Mouse (Mus musculus) heart, adult 2 months (tissue): Measurements from ENCODE around the gene Myrfl. TPM values are rescaled to one million over a fixed set of nuclear protein-coding genes. Genes with fewer than 3 reads are reported as not detected.

ENCODE experiments used
- DNase-seq, 2 experiments: peaks; one replicate each; pipeline ENCODE4 v3.0.0; 2021
- H3K27ac ChIP-seq: fragments of 200-600 bp; 2 replicates; pipeline ENCODE4 v1.8.1; 2022
- H3K27me3 ChIP-seq: fragments of 200-500 bp; 2 replicates; pipeline ENCODE4 v1.6.1; 2012; ENCODE audit warnings: mild to moderate bottlenecking, low read length, inconsistent platforms, mixed read lengths; ENCODE audit not compliant: control insufficient read depth, insufficient read depth
- H3K36me3 ChIP-seq: fragments of 200-500 bp; 2 replicates; pipeline ENCODE4 v1.6.1; 2012; ENCODE audit warnings: low read length, inconsistent platforms; ENCODE audit not compliant: control insufficient read depth, insufficient read depth
- H3K4me1 ChIP-seq: fragments of 200-500 bp; 2 replicates; pipeline ENCODE4 v1.6.1; 2011; ENCODE audit warnings: low read length; ENCODE audit not compliant: control insufficient read depth, insufficient read depth
- H3K4me3 ChIP-seq: fragments of 200-600 bp; 2 replicates; pipeline ENCODE4 v1.8.1; 2022
- H3K79me2 ChIP-seq: fragments of 200-500 bp; replicated peaks from 2 replicates; pipeline ENCODE4 v1.6.1; 2012; ENCODE audit warnings: mild to moderate bottlenecking, inconsistent platforms, low read length, moderate library complexity, mixed read lengths; ENCODE audit not compliant: control insufficient read depth, insufficient read depth
- H3K9ac ChIP-seq: fragments of 200-500 bp; 2 replicates; pipeline ENCODE4 v1.6.1; 2012; ENCODE audit warnings: low read depth, mild to moderate bottlenecking, control low read depth, inconsistent platforms, low read length, mixed read lengths
- CTCF ChIP-seq: fragments of 200-600 bp; IDR thresholded peaks from 2 replicates; pipeline ENCODE4 v1.8.1; 2022; ENCODE audit warnings: antibody characterized with exemption, mild to moderate bottlenecking, moderate library complexity
- EP300 ChIP-seq: fragments of 200-500 bp; IDR thresholded peaks from 2 replicates; pipeline ENCODE4 v1.6.1; 2011; ENCODE audit warnings: low read depth, low read length, control low read depth; ENCODE audit not compliant: insufficient read depth
- POLR2A ChIP-seq: fragments of 200-500 bp; IDR thresholded peaks from 2 replicates; pipeline ENCODE4 v1.6.1; 2011; ENCODE audit warnings: mild to moderate bottlenecking, low read depth, low read length, control low read depth; ENCODE audit not compliant: insufficient read depth
- WGBS: fragments of 180-500 bp; shearing (Covaris S2); methylation state at CpG from one replicate; pipeline ENCODE4 v1.1.7; 2018; 5-methylcytosine and 5-hydroxymethylcytosine counted together
- intact Hi-C: fragments of 180-260 bp; cut with DNase I; formaldehyde crosslinking; loops from one replicate; pipeline ENCODE4 v1.15.1; 2025
- polyA plus RNA-seq: library from polyadenylated mRNA; depleted of rRNA; stranded (reverse); fragments of >200 nt; gene quantifications from 2 replicates; pipeline ENCODE4 v1.2.3, GENCODE M21; 2012
- total RNA-seq, 2 experiments: library from RNA; stranded (reverse); gene quantifications; 2 replicates each; pipeline ENCODE4 v1.2.3; 2021

Myrfl gene
- total and polyA plus RNA-seq, 3 experiments, result 0.31 to 1.6 (median 1.4) TPM

GRCm38 (mm10) chr10:116741343-116741742 is 155.4 kb downstream of the Myrfl start:
- H3K9ac ChIP-seq, result no peak overlapping the region
- TF ChIP-seq POLR2A (no peak), EP300 (no peak), CTCF (no peak)
- intact Hi-C loops, result no loop called here
- H3K27ac ChIP-seq, result no peak overlapping the region
- H3K36me3 ChIP-seq, result no peaks in the 10 kb centered on the region
- 90% methylated on average over 6 of the region's 6 CpGs for WGBS
- H3K27me3 ChIP-seq, result no peaks in the 10 kb centered on the region
- no peak overlapping the region for H3K4me3 ChIP-seq
- H3K79me2 ChIP-seq, result no peaks in the 10 kb centered on the region
- H3K4me1 ChIP-seq, result peaks cover 11% of the 10 kb centered on the region
- DNase-seq, result no peak

GRCm38 (mm10) chr10:116740073-116740472 is 156.6 kb downstream of the Myrfl start:
- intact Hi-C loops, result no loop called here
- no peak for TF ChIP-seq EP300
- TF ChIP-seq POLR2A, result no peak
- no peak for TF ChIP-seq CTCF
- 17% methylated on average over 7 of the region's 7 CpGs for WGBS
- H3K36me3 ChIP-seq, result no peaks in the 10 kb centered on the region
- H3K4me3 ChIP-seq, result no peak overlapping the region
- H3K27me3 ChIP-seq, result no peaks in the 10 kb centered on the region
- DNase-seq, result peak in 1 of 2 experiments; percentile 18
- no peak overlapping the region for H3K9ac ChIP-seq
- peaks cover 11% of the 10 kb centered on the region for H3K4me1 ChIP-seq
- no peaks in the 10 kb centered on the region for H3K79me2 ChIP-seq
- peak overlapping the region; percentile 50 for H3K27ac ChIP-seq

GRCm38 (mm10) chr10:116738533-116738932 is 158.2 kb downstream of the Myrfl start:
- Histone ChIP-seq H3K27me3 (no peaks in the 10 kb centered on the region), H3K4me3 (no peak overlapping the region), H3K79me2 (no peaks in the 10 kb centered on the region), H3K4me1 (peaks cover 11% of the 10 kb centered on the region), H3K36me3 (no peaks in the 10 kb centered on the region), H3K9ac (no peak overlapping the region), H3K27ac (no peak overlapping the region)
- WGBS, result 80% methylated on average over 8 of the region's 8 CpGs
- intact Hi-C loops, result loop anchor here (2.0 kb wide), 1 partner anchor 14 kb away; no protein-coding TSS in a partner anchor
- no peak for DNase-seq
- TF ChIP-seq CTCF (no peak), EP300 (no peak), POLR2A (no peak)

GRCm38 (mm10) chr10:116735607-116736006 is 161.1 kb downstream of the Myrfl start:
- H3K79me2 ChIP-seq, result no peaks in the 10 kb centered on the region
- H3K27ac ChIP-seq, result no peak overlapping the region
- no peak overlapping the region for H3K9ac ChIP-seq
- no peaks in the 10 kb centered on the region for H3K36me3 ChIP-seq
- no peak for TF ChIP-seq EP300
- no peak for TF ChIP-seq POLR2A
- TF ChIP-seq CTCF, result no peak
- H3K27me3 ChIP-seq, result no peaks in the 10 kb centered on the region
- no peak overlapping the region for H3K4me3 ChIP-seq
- H3K4me1 ChIP-seq, result peaks cover 9% of the 10 kb centered on the region
- peak; percentile 62 to 75 for DNase-seq
- intact Hi-C loops, result no loop called here
- WGBS, result 57% methylated on average over 8 of the region's 8 CpGs

GRCm38 (mm10) chr10:116733651-116734050 is 163.1 kb downstream of the Myrfl start:
- Histone ChIP-seq H3K27me3 (no peaks in the 10 kb centered on the region), H3K4me1 (no peaks in the 10 kb centered on the region; the same call in 1 of the 2 replicates), H3K36me3 (no peaks in the 10 kb centered on the region), H3K27ac (no peak overlapping the region), H3K9ac (no peak overlapping the region), H3K79me2 (no peaks in the 10 kb centered on the region), H3K4me3 (no peak overlapping the region)
- intact Hi-C loops, result no loop called here
- TF ChIP-seq EP300, result no peak
- no peak for TF ChIP-seq POLR2A
- no peak for TF ChIP-seq CTCF
- WGBS, result 57% methylated on average over 7 of the region's 7 CpGs
- DNase-seq, result no peak

- no peak overlapping the region for H3K4me3 ChIP-seq
- no peaks in the 10 kb centered on the region for H3K79me2 ChIP-seq
- intact Hi-C loops, result no loop called here
- no peak overlapping the region for H3K27ac ChIP-seq
- DNase-seq, result no peak
- no peaks in the 10 kb centered on the region for H3K36me3 ChIP-seq
- no peak for TF ChIP-seq EP300
- TF ChIP-seq POLR2A, result no peak
- TF ChIP-seq CTCF, result no peak
- H3K9ac ChIP-seq, result no peak overlapping the region
- H3K4me1 ChIP-seq, result no peaks in the 10 kb centered on the region
- 77% methylated on average over 10 of the region's 10 CpGs for WGBS
- no peaks in the 10 kb centered on the region for H3K27me3 ChIP-seq
Observed at GRCm38 (mm10) chr10:116730033-116730652, 166.6 kb downstream of the Myrfl start.
